Mouse (Mus musculus) liver, embryonic 11.5 days (tissue): ENCODE measurements around the gene Eif4ebp2. TPM values are rescaled to one million over a fixed set of nuclear protein-coding genes. Genes with fewer than 3 reads are reported as not detected.

Source experiments
- ATAC-seq: fragments of 200-750 bp; cut with Nextera tagmentation; replicated peaks from 2 replicates; pipeline ENCODE4 v1.8.0; 2017; ENCODE audit warnings: moderate number of reproducible peaks, mild to moderate bottlenecking, moderate TSS enrichment, moderate library complexity; ENCODE audit not compliant: low FRiP score
- DNase-seq: peaks from one replicate; pipeline ENCODE4 v3.0.0-alpha.2; 2017; ENCODE audit warnings: low spot score
- H3K27ac ChIP-seq: fragments of 300-500 bp; sonication (generic); 2 replicates; pipeline ENCODE4 v1.5.1; 2014; ENCODE audit warnings: mild to moderate bottlenecking, low read depth, low read length, control low read depth
- H3K27me3 ChIP-seq: fragments of 300-500 bp; sonication (generic); replicated peaks from 2 replicates; pipeline ENCODE4 v1.6.1; 2014; ENCODE audit warnings: low read length, mixed read lengths; ENCODE audit not compliant: control insufficient read depth, insufficient read depth
- H3K36me3 ChIP-seq: fragments of 300-500 bp; sonication (generic); 2 replicates; pipeline ENCODE4 v1.6.1; 2014; ENCODE audit warnings: mild to moderate bottlenecking, low read length, moderate library complexity, mixed read lengths; ENCODE audit not compliant: control insufficient read depth, insufficient read depth
- H3K4me1 ChIP-seq: fragments of 300-500 bp; sonication (generic); replicated peaks from 2 replicates; pipeline ENCODE4 v1.6.1; 2014; ENCODE audit warnings: low read length, mixed read lengths; ENCODE audit not compliant: control insufficient read depth, insufficient read depth
- H3K4me2 ChIP-seq: fragments of 300-500 bp; sonication (generic); 2 replicates; pipeline ENCODE4 v1.6.1; 2014; ENCODE audit warnings: mild to moderate bottlenecking, control low read depth, moderate library complexity
- H3K4me3 ChIP-seq: fragments of 300-500 bp; sonication (generic); 2 replicates; pipeline ENCODE4 v1.5.1; 2014; ENCODE audit warnings: low read depth, low read length, control low read depth
- H3K9ac ChIP-seq: fragments of 300-500 bp; sonication (generic); 2 replicates; pipeline ENCODE4 v1.6.1; 2014; ENCODE audit warnings: low read depth, low read length, control low read depth
- H3K9me3 ChIP-seq: fragments of 300-500 bp; sonication (generic); 2 replicates; pipeline ENCODE4 v1.6.1; 2016; ENCODE audit warnings: low read length, inconsistent platforms, mixed read lengths; ENCODE audit not compliant: control insufficient read depth
- WGBS: fragments of 180-500 bp; shearing (Covaris S2); extraction: QIAGEN DNeasy Blood & Tissue Kit; methylation state at CpG from one replicate; pipeline ENCODE4 v1.1.7; 2014; 5-methylcytosine and 5-hydroxymethylcytosine counted together
- polyA plus RNA-seq: library from polyadenylated mRNA; unstranded; fragments of >200 nt; fragmentation: Nextera tagmentation; extraction: Ambion mirVana; gene quantifications from 2 replicates; pipeline ENCODE4 v1.2.1, GENCODE M21; 2014

Eif4ebp2 gene
- polyA plus RNA-seq, 1 experiment from 2014 or later: 27.1 TPM

DNA sequence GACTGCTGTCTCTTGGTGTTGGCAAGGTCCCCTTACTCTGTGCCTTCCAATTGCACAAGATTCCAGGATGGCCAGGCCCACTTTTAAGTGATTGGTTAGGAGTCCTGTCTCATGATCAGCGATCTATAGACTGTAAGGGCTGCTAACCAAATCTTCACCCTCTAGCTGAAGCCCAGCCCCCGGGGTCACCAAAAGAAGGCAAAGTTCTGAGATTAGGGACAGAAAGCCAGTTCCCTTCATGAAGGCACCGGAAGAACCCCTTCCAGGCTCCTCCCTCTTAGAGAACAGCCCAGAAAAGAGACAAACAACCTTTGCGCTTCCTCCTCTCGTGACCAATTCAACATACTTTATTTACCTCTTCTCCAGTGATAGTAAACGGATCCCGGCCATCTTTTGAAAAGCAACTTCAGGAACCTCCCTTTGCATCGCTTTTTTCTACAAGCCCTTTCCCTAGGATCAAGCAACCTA is 964 bp downstream of the Eif4ebp2 start:
- Histone ChIP-seq H3K4me3 (peak overlapping the region; percentile 100), H3K4me2 (peak overlapping the region; percentile 90), H3K9me3 (no peaks in the 10 kb centered on the region), H3K36me3 (peaks cover 17% of the 10 kb centered on the region), H3K9ac (peak overlapping the region; percentile 95), H3K4me1 (peaks cover 30% of the 10 kb centered on the region), H3K27ac (peak overlapping the region; percentile 80), H3K27me3 (no peaks in the 10 kb centered on the region)
- peak; percentile 37 for ATAC-seq
- under 1% methylated on average over 8 of the region's 8 CpGs for WGBS
- DNase-seq: peak; percentile 53

DNA sequence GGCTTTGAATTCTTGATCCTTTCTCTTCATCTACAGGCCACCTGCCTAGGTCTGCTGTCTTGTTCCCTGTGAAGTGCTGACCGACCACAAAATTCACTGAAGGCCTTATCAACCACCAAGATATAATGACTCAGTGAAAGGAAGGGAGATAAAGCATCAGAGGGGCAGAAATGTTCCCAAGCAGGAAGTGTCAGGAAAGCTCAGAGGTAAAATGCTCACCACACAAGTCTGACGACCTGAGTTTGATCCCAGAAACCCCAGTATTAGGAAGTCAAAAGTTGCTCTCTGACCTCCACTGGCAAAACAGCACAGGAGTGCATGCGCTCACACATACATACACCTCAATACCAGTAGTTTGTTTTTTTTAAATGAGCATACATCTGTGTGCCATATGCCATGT is 3.6 kb downstream of the Eif4ebp2 start:
- ATAC-seq: no peak
- Histone ChIP-seq H3K27ac (no peak overlapping the region; the same call in 1 of the 2 replicates), H3K4me2 (peak overlapping the region; percentile 43), H3K4me1 (peaks cover 42% of the 10 kb centered on the region), H3K27me3 (no peaks in the 10 kb centered on the region), H3K9ac (0 out of 2 replicates have a peak overlapping the region, but pooled peaks have one; percentile 31), H3K4me3 (no peak overlapping the region), H3K9me3 (no peaks in the 10 kb centered on the region), H3K36me3 (peaks cover 17% of the 10 kb centered on the region)
- WGBS: 53% methylated on average over 3 of the region's 3 CpGs
- DNase-seq: no peak

DNA sequence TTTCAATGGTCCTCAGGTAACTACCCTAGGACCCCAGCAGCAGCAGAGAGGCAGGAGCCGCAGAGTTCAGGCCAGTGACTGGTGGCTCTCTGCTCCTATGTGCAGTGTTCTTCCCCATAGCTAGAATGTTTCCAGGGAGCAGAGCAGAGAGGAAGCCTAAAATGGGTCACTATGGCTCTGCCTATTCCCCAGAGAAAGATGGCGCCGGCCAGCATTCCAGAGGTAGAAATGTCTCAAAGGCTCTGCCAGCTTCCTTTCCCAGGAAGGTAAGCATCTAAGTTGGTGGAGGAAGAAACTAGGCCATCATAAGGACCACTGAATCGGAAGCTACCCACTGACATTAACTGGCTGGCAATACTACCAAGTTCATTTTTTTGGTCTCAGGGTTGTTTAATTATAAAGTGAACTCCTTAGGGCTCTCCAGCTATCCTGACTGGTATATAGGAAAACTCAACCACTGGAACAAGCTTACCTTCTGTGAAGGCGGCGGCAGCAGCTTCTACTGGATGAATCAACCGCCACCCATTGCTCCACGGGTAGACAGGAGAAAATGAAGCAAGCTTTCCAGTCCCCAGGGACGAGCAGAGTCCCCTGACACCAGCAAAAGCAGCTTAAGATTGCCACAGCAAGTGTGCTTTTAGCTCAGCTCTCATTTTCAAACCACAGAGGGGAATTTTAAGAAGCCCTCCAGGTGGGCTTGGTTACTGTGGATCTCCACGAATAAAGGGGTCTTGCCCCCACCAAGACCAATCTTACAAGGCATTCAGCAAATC is 4.7 kb downstream of the Eif4ebp2 start:
- 84% methylated on average over 10 of the region's 10 CpGs for WGBS

DNA sequence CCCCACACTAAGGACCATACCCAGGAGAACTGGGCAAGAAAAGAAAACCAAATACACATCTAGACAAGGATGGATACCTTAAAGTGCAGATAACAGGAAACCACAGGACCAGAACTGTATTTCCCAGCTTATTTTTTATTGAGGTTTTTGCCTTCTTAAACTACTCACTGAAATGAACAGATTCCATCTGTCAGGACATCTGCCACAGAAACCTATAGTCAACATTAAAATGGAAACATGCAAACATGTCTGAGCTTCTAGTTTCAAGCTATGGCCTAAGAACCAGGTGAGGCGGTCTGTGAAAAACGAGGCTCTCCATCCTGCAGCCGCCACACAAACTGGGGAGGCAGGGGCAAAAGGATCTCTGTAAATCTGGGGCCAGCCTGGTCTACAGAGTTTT is 7.4 kb downstream of the Eif4ebp2 start:
- H3K9ac ChIP-seq: no peak overlapping the region
- no peak overlapping the region for H3K4me3 ChIP-seq
- H3K4me1 ChIP-seq: peaks cover 36% of the 10 kb centered on the region
- DNase-seq (no peak), ATAC-seq (no peak)
- H3K27me3 ChIP-seq: no peaks in the 10 kb centered on the region
- peaks cover 26% of the 10 kb centered on the region for H3K36me3 ChIP-seq
- no peak overlapping the region for H3K4me2 ChIP-seq
- H3K27ac ChIP-seq: no peak overlapping the region
- H3K9me3 ChIP-seq: no peaks in the 10 kb centered on the region
- WGBS: 81% methylated on average over 3 of the region's 3 CpGs

More for the DNA sequence above, 4.7 kb downstream of the Eif4ebp2 start:
- DNase-seq: no peak
- Histone ChIP-seq H3K9ac (0 out of 2 replicates have a peak overlapping the region, but pooled peaks have one; percentile 20), H3K27ac (no peak overlapping the region), H3K9me3 (no peaks in the 10 kb centered on the region), H3K4me1 (peaks cover 42% of the 10 kb centered on the region), H3K27me3 (no peaks in the 10 kb centered on the region), H3K4me3 (no peak overlapping the region), H3K36me3 (peaks cover 17% of the 10 kb centered on the region), H3K4me2 (0 out of 2 replicates have a peak overlapping the region, but pooled peaks have one; percentile 18)
- ATAC-seq: no peak

DNA sequence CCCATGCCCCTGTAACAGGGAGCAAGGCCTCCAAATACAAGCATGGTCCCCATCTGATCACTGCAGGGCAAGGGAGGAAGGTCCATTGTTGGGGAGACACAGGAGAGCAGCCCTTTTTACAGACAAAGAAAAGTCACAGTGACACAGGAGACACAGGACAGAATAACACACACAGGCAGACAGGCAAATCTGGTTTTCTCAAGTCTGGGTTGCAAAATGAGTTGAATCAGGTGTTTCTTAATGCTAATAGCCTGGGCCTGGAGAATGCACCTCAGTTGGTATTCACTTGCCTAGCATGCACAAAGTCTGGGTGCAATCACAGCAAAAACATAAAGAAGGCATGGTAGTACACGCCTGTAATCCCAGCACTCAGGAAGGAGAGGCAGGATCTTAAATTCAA is 8.6 kb downstream of the Eif4ebp2 start:
- Histone ChIP-seq H3K9ac (no peak overlapping the region), H3K9me3 (no peaks in the 10 kb centered on the region), H3K4me2 (no peak overlapping the region), H3K4me1 (peaks cover 25% of the 10 kb centered on the region), H3K27me3 (no peaks in the 10 kb centered on the region), H3K36me3 (peaks cover 19% of the 10 kb centered on the region), H3K4me3 (no peak overlapping the region), H3K27ac (no peak overlapping the region)
- WGBS: 85% methylated on average over 1 of the region's 1 CpGs
- ATAC-seq (no peak), DNase-seq (no peak)

DNA sequence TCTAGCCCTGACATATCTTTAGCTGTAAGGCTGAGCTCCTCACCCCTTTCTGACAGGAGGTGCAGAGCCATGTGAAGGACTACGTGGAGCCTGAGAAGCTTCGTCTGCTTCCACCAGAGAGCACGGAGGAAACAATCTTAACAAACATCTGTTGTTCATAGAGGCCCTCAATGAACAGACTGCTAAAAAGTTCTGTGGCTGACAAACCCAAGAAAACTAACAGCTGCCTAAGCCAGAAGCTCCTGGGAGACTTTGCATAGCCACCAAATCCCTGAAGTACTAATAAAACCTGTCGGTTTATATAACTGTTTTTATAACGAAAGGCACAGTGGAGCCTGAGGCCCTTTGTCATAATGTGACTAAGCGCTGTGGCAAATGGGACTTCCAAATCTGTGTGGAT is 9.0 kb downstream of the Eif4ebp2 start:
- H3K4me1 ChIP-seq: peaks cover 21% of the 10 kb centered on the region
- DNase-seq (no peak), ATAC-seq (no peak)
- H3K9me3 ChIP-seq: no peaks in the 10 kb centered on the region
- H3K9ac ChIP-seq: no peak overlapping the region
- H3K36me3 ChIP-seq: peaks cover 19% of the 10 kb centered on the region
- H3K4me2 ChIP-seq: no peak overlapping the region
- H3K4me3 ChIP-seq: no peak overlapping the region
- WGBS: 69% methylated on average over 6 of the region's 6 CpGs
- no peaks in the 10 kb centered on the region for H3K27me3 ChIP-seq
- no peak overlapping the region for H3K27ac ChIP-seq

DNA sequence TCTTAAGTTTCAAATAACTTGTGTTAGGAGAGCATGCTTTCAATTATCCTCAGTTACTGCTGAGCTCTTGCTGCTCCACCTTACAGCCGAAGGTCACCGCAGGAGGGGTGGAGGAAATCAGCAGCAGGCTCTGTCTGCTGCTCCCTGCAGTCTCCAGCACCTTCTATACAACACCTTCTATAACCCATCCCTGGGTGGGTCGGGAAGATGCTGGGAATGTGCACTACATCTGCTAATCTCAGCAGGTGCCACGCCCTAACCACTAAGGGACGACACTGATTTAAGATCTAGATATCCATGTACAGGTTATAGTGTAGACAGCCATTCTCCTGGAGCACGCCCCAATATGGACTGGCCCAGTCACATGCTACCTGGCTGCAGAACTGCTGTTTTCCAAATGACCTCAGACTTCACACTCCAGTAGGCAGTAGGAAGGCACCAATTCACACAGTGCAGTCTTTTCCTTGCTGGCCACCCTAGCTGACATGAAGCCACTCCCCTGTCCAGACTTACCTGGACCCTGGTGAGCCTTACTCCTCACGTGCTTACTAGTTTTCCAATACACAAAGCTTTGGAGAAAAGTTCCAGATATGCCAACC is 12.2 kb downstream of the Eif4ebp2 start:
- Histone ChIP-seq H3K9me3 (no peaks in the 10 kb centered on the region), H3K4me1 (peaks cover 7% of the 10 kb centered on the region), H3K27ac (no peak overlapping the region), H3K4me2 (no peak overlapping the region), H3K9ac (no peak overlapping the region), H3K4me3 (no peak overlapping the region), H3K36me3 (peaks cover 10% of the 10 kb centered on the region; the same call in 1 of the 2 replicates), H3K27me3 (no peaks in the 10 kb centered on the region)
- ATAC-seq (no peak), DNase-seq (no peak)
- WGBS: 79% methylated on average over 7 of the region's 7 CpGs

DNA sequence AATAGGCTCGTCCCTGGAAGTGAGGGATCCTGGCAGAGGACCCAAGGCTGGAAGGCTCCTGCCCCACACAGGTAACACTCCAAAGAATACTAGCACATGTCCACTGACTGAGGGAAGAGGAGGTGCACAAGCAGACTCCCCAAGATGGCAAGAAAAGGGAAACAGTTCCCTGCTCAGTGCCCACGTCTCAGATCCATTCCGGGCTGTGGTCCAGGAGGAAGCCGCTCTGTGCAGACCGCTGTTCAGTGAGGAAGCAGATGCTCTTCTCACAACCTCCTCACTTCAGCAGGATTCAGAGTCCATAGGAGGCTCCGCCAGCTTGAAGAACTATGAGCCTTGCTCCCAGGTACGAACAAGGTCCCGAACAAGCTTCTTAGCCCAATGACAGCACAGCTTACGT is 21.1 kb downstream of the Eif4ebp2 start:
- peaks cover 41% of the 10 kb centered on the region for H3K36me3 ChIP-seq

More for the DNA sequence above, 21.1 kb downstream of the Eif4ebp2 start:
- H3K9ac ChIP-seq: no peak overlapping the region
- no peak for ATAC-seq
- no peak for DNase-seq
- H3K4me3 ChIP-seq: no peak overlapping the region
- no peak overlapping the region for H3K4me2 ChIP-seq
- peaks cover 3% of the 10 kb centered on the region; the same call in 1 of the 2 replicates for H3K4me1 ChIP-seq
- WGBS: 93% methylated on average over 9 of the region's 9 CpGs
- no peaks in the 10 kb centered on the region for H3K27me3 ChIP-seq
- H3K27ac ChIP-seq: no peak overlapping the region
- H3K9me3 ChIP-seq: no peaks in the 10 kb centered on the region
